Mouse (Mus musculus) heart, embryonic 15.5 days (tissue): Measurements from ENCODE around the gene Kcnj12. TPM values are rescaled to one million over a fixed set of nuclear protein-coding genes. Genes with fewer than 3 reads are reported as not detected.

Experiments
- ATAC-seq: fragments of 200-750 bp; cut with Nextera tagmentation; replicated peaks from 2 replicates; pipeline ENCODE4 v1.8.0; 2017; ENCODE audit warnings: low read depth, moderate TSS enrichment; ENCODE audit not compliant: insufficient number of reproducible peaks, insufficient read depth, low FRiP score
- H3K27ac ChIP-seq: fragments of 300-500 bp; sonication (generic); 2 replicates; pipeline ENCODE4 v1.5.1; 2015; ENCODE audit warnings: mild to moderate bottlenecking, inconsistent platforms
- H3K27me3 ChIP-seq: fragments of 300-500 bp; sonication (generic); 2 replicates; pipeline ENCODE4 v1.6.1; 2015; ENCODE audit warnings: inconsistent platforms
- H3K36me3 ChIP-seq: fragments of 300-500 bp; sonication (generic); 2 replicates; pipeline ENCODE4 v1.6.1; 2015; ENCODE audit warnings: mild to moderate bottlenecking, inconsistent platforms
- H3K4me1 ChIP-seq: fragments of 300-500 bp; sonication (generic); replicated peaks from 2 replicates; pipeline ENCODE4 v1.6.1; 2015; ENCODE audit warnings: inconsistent platforms
- H3K4me2 ChIP-seq: fragments of 300-500 bp; sonication (generic); 2 replicates; pipeline ENCODE4 v1.6.1; 2015; ENCODE audit warnings: inconsistent platforms, mild to moderate bottlenecking, moderate library complexity
- H3K4me3 ChIP-seq: fragments of 300-500 bp; sonication (generic); 2 replicates; pipeline ENCODE4 v1.5.1; 2015; ENCODE audit warnings: mild to moderate bottlenecking, inconsistent platforms
- H3K9ac ChIP-seq: fragments of 300-500 bp; sonication (generic); 2 replicates; pipeline ENCODE4 v1.6.1; 2015; ENCODE audit warnings: mild to moderate bottlenecking, inconsistent platforms
- H3K9me3 ChIP-seq: fragments of 300-500 bp; sonication (generic); replicated peaks from 2 replicates; pipeline ENCODE4 v1.6.1; 2016; ENCODE audit warnings: inconsistent platforms
- WGBS: fragments of 180-500 bp; shearing (Covaris S2); methylation state at CpG from one replicate; pipeline ENCODE4 v1.1.7; 2015; ENCODE audit warnings: mixed read lengths; 5-methylcytosine and 5-hydroxymethylcytosine counted together
- polyA plus RNA-seq: library from polyadenylated mRNA; unstranded; fragments of >200 nt; fragmentation: Nextera tagmentation; extraction: Ambion mirVana; gene quantifications from 2 replicates; pipeline ENCODE4 v1.2.1, GENCODE M21; 2015

Gene Kcnj12
- polyA plus RNA-seq, 1 experiment from 2014 or later = 5.5 TPM

- no peak for ATAC-seq
- H3K4me3 ChIP-seq = no peak overlapping the region
- H3K9ac ChIP-seq = no peak overlapping the region
- H3K36me3 ChIP-seq = no peaks in the 10 kb centered on the region
- WGBS = 59% methylated on average over 3 of the region's 3 CpGs
- H3K9me3 ChIP-seq = no peaks in the 10 kb centered on the region
- H3K4me1 ChIP-seq = no peaks in the 10 kb centered on the region
- H3K27ac ChIP-seq = no peak overlapping the region
- no peaks in the 10 kb centered on the region for H3K27me3 ChIP-seq
- H3K4me2 ChIP-seq = no peak overlapping the region
These were observed 68.8 kb downstream of the Kcnj12 start for GRCm38 (mm10) chr11:61091192-61091591.

DNA sequence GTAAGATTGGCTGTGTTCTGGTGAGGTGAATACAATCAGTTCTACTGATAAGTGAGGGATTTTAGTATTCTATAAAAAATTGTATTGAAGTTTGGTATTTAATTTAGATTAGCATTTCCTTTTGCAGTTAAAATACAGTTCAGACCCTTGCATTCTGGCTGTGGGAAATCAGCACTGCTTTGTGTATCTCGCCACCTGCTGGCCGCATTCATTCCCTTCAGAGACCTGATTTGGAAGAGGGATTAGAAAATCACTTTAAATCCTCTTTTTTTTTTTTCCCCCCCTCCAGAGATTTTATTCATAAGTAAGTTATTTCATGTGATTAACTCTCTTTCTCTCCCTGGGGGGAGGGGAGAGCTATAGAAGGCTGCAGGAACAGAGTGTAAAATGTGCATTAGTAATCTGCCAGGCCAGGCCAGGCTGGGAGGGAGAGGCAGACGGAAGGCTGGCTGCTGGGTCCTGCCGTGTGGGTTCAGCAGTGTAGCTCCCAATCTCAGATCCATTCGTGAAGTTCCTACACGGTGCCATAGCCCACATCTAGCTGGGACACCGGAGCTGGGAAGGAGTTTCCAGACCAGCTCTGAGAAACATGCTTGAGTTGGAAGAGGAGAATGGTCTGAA lies 69.4 kb downstream of the Kcnj12 start:
- Histone ChIP-seq H3K27ac (no peak overlapping the region), H3K27me3 (no peaks in the 10 kb centered on the region), H3K9ac (no peak overlapping the region), H3K9me3 (no peaks in the 10 kb centered on the region), H3K4me1 (no peaks in the 10 kb centered on the region), H3K4me3 (no peak overlapping the region), H3K4me2 (no peak overlapping the region), H3K36me3 (no peaks in the 10 kb centered on the region)
- 24% methylated on average over 7 of the region's 7 CpGs for WGBS
- no peak for ATAC-seq

DNA sequence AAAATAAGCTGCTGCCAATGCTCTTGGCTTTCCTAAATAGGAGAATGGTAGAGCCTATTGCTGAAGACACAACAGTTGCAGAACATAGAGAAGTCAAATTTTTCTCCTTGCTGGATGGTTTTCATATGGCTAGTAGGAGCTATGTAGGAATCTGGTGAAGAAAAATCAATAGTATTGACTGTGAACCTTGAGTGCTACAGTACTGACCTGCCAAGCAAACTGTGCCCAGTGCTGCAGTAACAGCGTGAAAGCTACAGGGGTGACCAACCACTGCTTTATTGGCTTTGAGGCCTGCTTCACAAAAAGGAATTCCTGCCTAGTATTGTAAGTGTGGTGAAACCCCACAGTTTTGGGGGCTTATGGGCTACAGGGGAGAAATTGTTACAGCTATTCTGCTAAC lies 75.7 kb downstream of the Kcnj12 start:
- no peak overlapping the region for H3K4me3 ChIP-seq
- no peak for ATAC-seq
- WGBS = 59% methylated on average over 1 of the region's 1 CpGs

DNA sequence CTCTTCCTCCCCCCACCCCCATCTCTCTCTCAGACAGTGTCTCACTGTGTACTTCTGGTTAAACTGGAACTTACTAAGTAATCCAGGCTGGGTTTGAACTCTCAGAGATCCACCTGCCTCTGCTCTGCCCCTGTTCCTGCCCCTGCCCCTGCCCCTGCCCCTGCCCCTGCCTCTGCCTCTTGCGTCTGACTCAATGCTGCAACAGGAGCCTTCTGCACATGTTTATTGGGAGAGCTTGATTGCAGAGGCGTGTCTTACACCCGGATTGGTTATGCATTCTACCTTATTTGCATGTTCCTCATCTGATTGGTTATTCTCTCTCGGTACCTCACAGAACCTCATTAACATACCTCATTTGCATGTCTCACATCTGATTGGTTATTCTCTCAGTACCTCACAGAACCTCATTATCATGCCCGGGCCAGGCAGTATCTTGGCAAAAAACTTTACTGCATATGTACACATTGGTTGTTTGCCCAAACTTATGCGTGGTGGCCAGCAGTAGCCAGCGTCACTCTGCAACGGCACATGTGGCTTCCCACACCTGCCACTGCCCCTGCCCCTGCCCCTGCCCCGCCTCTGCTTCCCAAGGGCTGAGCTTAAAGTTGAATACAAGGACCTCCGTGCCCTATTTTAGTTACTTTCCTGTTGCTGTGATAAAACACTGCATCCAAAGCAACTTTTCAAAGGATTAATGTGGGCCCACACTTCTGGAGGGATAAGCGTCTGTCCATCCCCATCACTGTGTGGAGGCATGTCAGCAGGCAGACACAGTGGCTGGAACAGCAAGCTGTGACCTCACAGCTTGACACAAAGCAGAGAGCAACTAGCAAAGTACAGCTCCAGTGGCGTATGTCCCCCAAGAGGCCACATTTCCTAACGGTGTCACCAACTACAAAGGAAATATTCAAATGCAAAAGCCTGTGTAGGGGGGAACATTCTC lies 80.3 kb downstream of the Kcnj12 start:
- no peak overlapping the region for H3K27ac ChIP-seq
- H3K4me3 ChIP-seq = no peak overlapping the region
- H3K4me1 ChIP-seq = peaks cover 9% of the 10 kb centered on the region
- WGBS = 72% methylated on average over 13 of the region's 13 CpGs
- no peak overlapping the region for H3K9ac ChIP-seq
- no peaks in the 10 kb centered on the region for H3K36me3 ChIP-seq
- no peaks in the 10 kb centered on the region for H3K9me3 ChIP-seq
- H3K27me3 ChIP-seq = peaks cover 4% of the 10 kb centered on the region; the same call in 1 of the 2 replicates
- ATAC-seq = no peak
- no peak overlapping the region for H3K4me2 ChIP-seq

More for the DNA sequence above, 75.7 kb downstream of the Kcnj12 start:
- H3K4me2 ChIP-seq = no peak overlapping the region
- H3K27me3 ChIP-seq = no peaks in the 10 kb centered on the region
- peaks cover 3% of the 10 kb centered on the region; the same call in 1 of the 2 replicates for H3K4me1 ChIP-seq
- no peak overlapping the region for H3K27ac ChIP-seq
- no peaks in the 10 kb centered on the region for H3K9me3 ChIP-seq
- no peaks in the 10 kb centered on the region for H3K36me3 ChIP-seq
- no peak overlapping the region for H3K9ac ChIP-seq

- H3K4me3 ChIP-seq = no peak overlapping the region
- no peaks in the 10 kb centered on the region for H3K36me3 ChIP-seq
- H3K4me1 ChIP-seq = peaks cover 9% of the 10 kb centered on the region
- ATAC-seq = peak; percentile 80; the same call in 1 of the 2 replicates
- no peaks in the 10 kb centered on the region for H3K9me3 ChIP-seq
- H3K4me2 ChIP-seq = peak overlapping the region; percentile 39; the same call in 1 of the 2 replicates
- H3K9ac ChIP-seq = peak overlapping the region; percentile 43; the same call in 1 of the 2 replicates
- peaks cover 4% of the 10 kb centered on the region; the same call in 1 of the 2 replicates for H3K27me3 ChIP-seq
- WGBS = 17% methylated on average over 20 of the region's 20 CpGs
- H3K27ac ChIP-seq = no peak overlapping the region
These were observed 82.0 kb downstream of the Kcnj12 start for GRCm38 (mm10) chr11:61104241-61104901.

DNA sequence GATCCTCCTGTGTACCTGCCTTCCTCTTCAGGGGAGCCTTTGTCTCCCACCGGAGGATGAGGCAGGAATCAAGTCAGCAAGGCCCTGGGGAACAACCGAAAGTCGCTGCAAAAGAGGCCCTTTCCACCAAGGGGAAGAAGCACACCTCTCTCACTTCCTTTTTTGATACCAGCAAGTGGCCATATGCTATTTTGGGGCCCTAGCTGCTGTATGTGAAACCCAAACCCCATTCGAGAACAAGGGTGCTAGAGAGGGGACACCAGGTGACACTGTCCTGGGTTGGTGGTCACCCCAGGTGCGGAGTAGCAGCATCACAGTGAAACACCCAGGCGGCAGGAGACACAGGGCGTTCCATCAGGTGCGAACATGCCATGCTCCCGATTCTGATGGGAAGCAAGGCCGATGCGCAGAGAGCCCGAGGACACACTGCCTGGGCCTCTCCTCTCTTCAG lies 86.6 kb downstream of the Kcnj12 start:
- ATAC-seq = no peak
- WGBS = 76% methylated on average over 12 of the region's 12 CpGs
- no peak overlapping the region for H3K4me2 ChIP-seq

GRCm38 (mm10) chr11:61109707-61110106 lies 87.3 kb downstream of the Kcnj12 start:
- no peak overlapping the region for H3K4me3 ChIP-seq
- no peak overlapping the region for H3K27ac ChIP-seq
- H3K4me1 ChIP-seq = no peaks in the 10 kb centered on the region
- H3K9me3 ChIP-seq = no peaks in the 10 kb centered on the region
- H3K27me3 ChIP-seq = peaks cover 4% of the 10 kb centered on the region
- ATAC-seq = no peak
- WGBS = 73% methylated on average over 6 of the region's 6 CpGs
- no peak overlapping the region for H3K4me2 ChIP-seq
- no peak overlapping the region for H3K9ac ChIP-seq
- H3K36me3 ChIP-seq = no peaks in the 10 kb centered on the region

More for the DNA sequence above, 86.6 kb downstream of the Kcnj12 start:
- Histone ChIP-seq H3K36me3 (no peaks in the 10 kb centered on the region), H3K27ac (no peak overlapping the region), H3K4me3 (no peak overlapping the region), H3K9ac (no peak overlapping the region), H3K9me3 (no peaks in the 10 kb centered on the region), H3K27me3 (peaks cover 4% of the 10 kb centered on the region), H3K4me1 (peaks cover 5% of the 10 kb centered on the region)

- Histone ChIP-seq H3K4me1 (no peaks in the 10 kb centered on the region), H3K9me3 (no peaks in the 10 kb centered on the region), H3K27ac (no peak overlapping the region), H3K4me2 (no peak overlapping the region), H3K27me3 (peaks cover 4% of the 10 kb centered on the region), H3K36me3 (no peaks in the 10 kb centered on the region), H3K4me3 (no peak overlapping the region), H3K9ac (no peak overlapping the region)
- WGBS = 60% methylated on average over 10 of the region's 10 CpGs
- ATAC-seq = no peak
These were observed 87.7 kb downstream of the Kcnj12 start for GRCm38 (mm10) chr11:61110113-61110512.

- Histone ChIP-seq H3K9me3 (no peaks in the 10 kb centered on the region), H3K4me2 (no peak overlapping the region), H3K4me3 (no peak overlapping the region), H3K9ac (no peak overlapping the region), H3K27me3 (peaks cover 4% of the 10 kb centered on the region), H3K36me3 (no peaks in the 10 kb centered on the region), H3K27ac (no peak overlapping the region), H3K4me1 (no peaks in the 10 kb centered on the region)
- WGBS = 19% methylated on average over 1 of the region's 1 CpGs
- no peak for ATAC-seq
These were observed 88.6 kb downstream of the Kcnj12 start for GRCm38 (mm10) chr11:61110928-61111327.

- Histone ChIP-seq H3K36me3 (no peaks in the 10 kb centered on the region), H3K9ac (no peak overlapping the region), H3K4me1 (no peaks in the 10 kb centered on the region), H3K27ac (no peak overlapping the region), H3K4me2 (no peak overlapping the region), H3K4me3 (no peak overlapping the region), H3K9me3 (no peaks in the 10 kb centered on the region), H3K27me3 (no peaks in the 10 kb centered on the region; the same call in 1 of the 2 replicates)
- no peak for ATAC-seq
- WGBS = 85% methylated on average over 4 of the region's 4 CpGs
These were observed 89.1 kb downstream of the Kcnj12 start for GRCm38 (mm10) chr11:61111472-61111871.
